Mouse (Mus musculus) kidney, adult 2 months (tissue): ENCODE results near the gene Fars2. TPM values are rescaled to one million over a fixed set of nuclear protein-coding genes. Genes with fewer than 3 reads are reported as not detected.

Experiments
- DNase-seq: peaks from one replicate; pipeline ENCODE4 v3.0.0; 2021
- H3K27ac ChIP-seq: fragments of 200-500 bp; 2 replicates; pipeline ENCODE4 v1.5.1; 2012; ENCODE audit warnings: low read depth, low read length, control low read depth, inconsistent platforms; ENCODE audit not compliant: insufficient read depth
- H3K27me3 ChIP-seq: fragments of 200-500 bp; replicated peaks from 2 replicates; pipeline ENCODE4 v1.6.1; 2012; ENCODE audit warnings: mild to moderate bottlenecking, moderate library complexity, low read length, inconsistent platforms; ENCODE audit not compliant: control insufficient read depth, insufficient read depth
- H3K36me3 ChIP-seq: fragments of 200-500 bp; 2 replicates; pipeline ENCODE4 v1.6.1; 2012; ENCODE audit warnings: mild to moderate bottlenecking, moderate library complexity, low read length, inconsistent platforms; ENCODE audit not compliant: control insufficient read depth, insufficient read depth
- H3K4me1 ChIP-seq: fragments of 200-500 bp; 2 replicates; pipeline ENCODE4 v1.6.1; 2011; ENCODE audit warnings: low read length; ENCODE audit not compliant: control insufficient read depth, insufficient read depth
- H3K4me3 ChIP-seq: fragments of 200-500 bp; 2 replicates; pipeline ENCODE4 v1.5.1; 2011; ENCODE audit warnings: mild to moderate bottlenecking, low read depth, low read length, control low read depth; ENCODE audit not compliant: insufficient read depth
- CTCF ChIP-seq: fragments of 200-500 bp; conservative IDR thresholded peaks from 2 replicates; pipeline ENCODE4 v1.5.1; 2011; ENCODE audit warnings: low read depth, mild to moderate bottlenecking, control low read depth, low read length, moderate library complexity, mixed read lengths; ENCODE audit not compliant: insufficient read depth, insufficient read length
- POLR2A ChIP-seq: fragments of 200-500 bp; IDR thresholded peaks from one replicate; pipeline ENCODE4 v1.6.1; 2011; ENCODE audit warnings: low read depth, low read length, control low read depth
- WGBS: fragments of 180-500 bp; shearing (Covaris S2); methylation state at CpG from one replicate; pipeline ENCODE4 v1.1.7; 2018; 5-methylcytosine and 5-hydroxymethylcytosine counted together
- polyA plus RNA-seq: library from polyadenylated mRNA; depleted of rRNA; stranded (reverse); fragments of >200 nt; gene quantifications from 2 replicates; pipeline ENCODE4 v1.2.3, GENCODE M21; 2012

Fars2 gene
- polyA plus RNA-seq, 1 experiment = 99.1 TPM

DNA sequence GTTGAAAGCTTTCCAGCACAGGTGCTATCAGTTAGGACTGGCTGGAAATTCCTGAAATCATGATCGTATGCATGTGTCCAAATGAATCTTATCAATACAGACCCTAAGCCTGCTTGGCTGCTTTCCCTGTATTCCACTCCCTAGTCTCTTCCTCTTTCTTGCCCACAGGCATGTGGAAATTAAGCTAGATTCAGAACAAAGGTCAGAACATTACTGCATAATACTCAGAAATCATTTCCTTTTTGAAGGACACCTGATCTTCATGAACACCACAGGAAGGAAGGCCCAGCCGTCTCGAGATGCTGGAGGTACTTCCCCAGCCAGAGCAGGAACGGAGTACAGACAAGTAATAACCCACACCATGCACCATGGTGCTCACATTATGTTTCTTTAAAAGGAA, 29.0 kb upstream of the Fars2 start:
- Histone ChIP-seq H3K4me3 (no peak overlapping the region), H3K4me1 (no peaks in the 10 kb centered on the region), H3K36me3 (peaks cover 7% of the 10 kb centered on the region), H3K27me3 (no peaks in the 10 kb centered on the region), H3K27ac (no peak overlapping the region)
- 59% methylated on average over 4 of the region's 4 CpGs for WGBS
- DNase-seq = no peak
- no peak for TF ChIP-seq CTCF
- no peak for TF ChIP-seq POLR2A

- TF ChIP-seq CTCF (no peak), POLR2A (no peak)
- no peak overlapping the region for H3K27ac ChIP-seq
- no peaks in the 10 kb centered on the region for H3K27me3 ChIP-seq
- H3K4me1 ChIP-seq = no peaks in the 10 kb centered on the region
- DNase-seq = no peak
- H3K4me3 ChIP-seq = no peak overlapping the region
- peaks cover under 1% of the 10 kb centered on the region for H3K36me3 ChIP-seq
- 81% methylated on average over 5 of the region's 5 CpGs for WGBS
Observed at GRCm38 (mm10) chr13:36096684-36097383, 20.4 kb upstream of the Fars2 start.

DNA sequence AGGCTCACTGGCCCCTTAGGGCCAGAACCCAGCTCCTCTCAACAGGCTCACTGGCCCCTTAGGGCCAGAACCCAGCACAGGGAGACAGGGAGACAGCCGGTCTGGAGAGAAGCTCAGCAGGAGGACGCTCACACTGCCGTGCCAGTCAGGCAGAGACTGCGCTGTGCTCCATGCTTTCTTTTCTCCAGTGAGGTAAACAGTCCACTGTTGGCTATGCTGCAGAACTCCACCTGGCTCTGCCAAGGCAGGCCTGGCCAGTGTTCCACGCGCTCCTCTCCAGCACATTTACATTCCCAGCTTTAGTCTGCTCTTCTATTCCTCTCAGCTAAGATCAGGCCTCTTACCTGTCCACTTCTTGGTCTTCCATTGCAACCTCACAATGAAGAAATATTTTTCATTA, 11.6 kb upstream of the Fars2 start:
- WGBS = 85% methylated on average over 6 of the region's 6 CpGs

DNA sequence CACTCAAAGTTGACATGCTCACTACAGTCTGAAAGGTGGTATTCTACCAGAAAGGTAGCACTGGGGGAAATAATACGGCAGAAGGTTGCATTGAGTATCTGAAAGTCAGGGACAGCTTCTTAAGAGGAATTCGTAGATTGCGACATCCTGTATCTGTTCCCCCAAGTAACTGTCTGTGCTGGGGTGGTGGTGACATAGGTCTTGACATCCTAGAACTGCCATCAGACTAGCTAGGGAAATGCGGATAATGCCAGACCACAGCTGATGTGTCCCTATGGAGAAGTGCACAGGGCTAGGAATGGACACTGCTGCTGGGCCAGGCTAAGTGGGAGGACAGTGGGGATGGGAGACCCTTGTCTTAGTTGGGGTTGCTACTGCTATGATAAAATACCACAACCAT, 8.7 kb upstream of the Fars2 start:
- Histone ChIP-seq H3K27me3 (no peaks in the 10 kb centered on the region), H3K4me1 (peaks cover 13% of the 10 kb centered on the region), H3K27ac (no peak overlapping the region), H3K36me3 (no peaks in the 10 kb centered on the region), H3K4me3 (no peak overlapping the region)
- WGBS = 98% methylated on average over 4 of the region's 4 CpGs
- DNase-seq = no peak
- no peak for TF ChIP-seq CTCF
- no peak for TF ChIP-seq POLR2A

More for the DNA sequence above, 11.6 kb upstream of the Fars2 start:
- H3K27me3 ChIP-seq = no peaks in the 10 kb centered on the region
- H3K4me1 ChIP-seq = peaks cover 4% of the 10 kb centered on the region; the same call in 1 of the 2 replicates
- TF ChIP-seq CTCF (no peak), POLR2A (no peak)
- DNase-seq = no peak
- no peak overlapping the region for H3K4me3 ChIP-seq
- H3K27ac ChIP-seq = no peak overlapping the region
- no peaks in the 10 kb centered on the region for H3K36me3 ChIP-seq

- Histone ChIP-seq H3K27me3 (no peaks in the 10 kb centered on the region), H3K4me1 (peaks cover 16% of the 10 kb centered on the region), H3K36me3 (no peaks in the 10 kb centered on the region), H3K4me3 (no peak overlapping the region), H3K27ac (peak overlapping the region; percentile 89)
- peak; percentile 64 for DNase-seq
- WGBS = 55% methylated on average over 2 of the region's 2 CpGs
- TF ChIP-seq CTCF (no peak), POLR2A (no peak)
Observed at GRCm38 (mm10) chr13:36111331-36111730, 5.9 kb upstream of the Fars2 start.

- WGBS = 68% methylated on average over 5 of the region's 5 CpGs
- H3K27me3 ChIP-seq = no peaks in the 10 kb centered on the region
- peak overlapping the region; percentile 68 for H3K27ac ChIP-seq
- DNase-seq = peak; percentile 81
- TF ChIP-seq CTCF = no peak
- TF ChIP-seq POLR2A = no peak
- H3K36me3 ChIP-seq = no peaks in the 10 kb centered on the region
- H3K4me1 ChIP-seq = peaks cover 11% of the 10 kb centered on the region
- H3K4me3 ChIP-seq = no peak overlapping the region
Observed at GRCm38 (mm10) chr13:36113181-36113580, 4.0 kb upstream of the Fars2 start.

GRCm38 (mm10) chr13:36116520-36117142, 581 bp upstream of the Fars2 start:
- Histone ChIP-seq H3K27ac (peak overlapping the region; percentile 18), H3K36me3 (no peaks in the 10 kb centered on the region), H3K27me3 (no peaks in the 10 kb centered on the region), H3K4me1 (peaks cover 9% of the 10 kb centered on the region), H3K4me3 (peak overlapping the region; percentile 81)
- DNase-seq = peak; percentile 72
- no peak for TF ChIP-seq CTCF
- no peak for TF ChIP-seq POLR2A
- WGBS = 6% methylated on average over 21 of the region's 21 CpGs
